Mouse (Mus musculus): ENCODE measurements around the gene 9530068E07Rik.

- TF ChIP-seq GATA1 (IDR thresholded peaks at IDR 0.05; ENCODE audit: low read length) (no peak), TAL1 (IDR thresholded peaks at IDR 0.05; ENCODE audit: low read length) (no peak)
These were observed 44.0 kb upstream of the 9530068E07Rik start for GRCm38 (mm10) chr11:52352271-52352670.

All from erythroblast, embryonic 14.5 days (primary cell).